Mouse (Mus musculus) sigmoid colon, adult 10 weeks (tissue): ENCODE data around the gene Irx1. TPM values are rescaled to one million over a fixed set of nuclear protein-coding genes. Genes with fewer than 3 reads are reported as not detected.

Experiments
- polyA plus RNA-seq: library from polyadenylated mRNA; stranded (reverse); fragments of 350-450 nt; fragmentation: Illumina TruSeq; extraction: RNeasy Lipid Tissue Mini Kit (QIAGEN cat#74804); gene quantifications from one replicate; pipeline ENCODE4 v1.2.3, GENCODE M21; 2014; ENCODE audit warnings: low read depth, low replicate concordance

Irx1 gene
- polyA plus RNA-seq, result not detected

DNA sequence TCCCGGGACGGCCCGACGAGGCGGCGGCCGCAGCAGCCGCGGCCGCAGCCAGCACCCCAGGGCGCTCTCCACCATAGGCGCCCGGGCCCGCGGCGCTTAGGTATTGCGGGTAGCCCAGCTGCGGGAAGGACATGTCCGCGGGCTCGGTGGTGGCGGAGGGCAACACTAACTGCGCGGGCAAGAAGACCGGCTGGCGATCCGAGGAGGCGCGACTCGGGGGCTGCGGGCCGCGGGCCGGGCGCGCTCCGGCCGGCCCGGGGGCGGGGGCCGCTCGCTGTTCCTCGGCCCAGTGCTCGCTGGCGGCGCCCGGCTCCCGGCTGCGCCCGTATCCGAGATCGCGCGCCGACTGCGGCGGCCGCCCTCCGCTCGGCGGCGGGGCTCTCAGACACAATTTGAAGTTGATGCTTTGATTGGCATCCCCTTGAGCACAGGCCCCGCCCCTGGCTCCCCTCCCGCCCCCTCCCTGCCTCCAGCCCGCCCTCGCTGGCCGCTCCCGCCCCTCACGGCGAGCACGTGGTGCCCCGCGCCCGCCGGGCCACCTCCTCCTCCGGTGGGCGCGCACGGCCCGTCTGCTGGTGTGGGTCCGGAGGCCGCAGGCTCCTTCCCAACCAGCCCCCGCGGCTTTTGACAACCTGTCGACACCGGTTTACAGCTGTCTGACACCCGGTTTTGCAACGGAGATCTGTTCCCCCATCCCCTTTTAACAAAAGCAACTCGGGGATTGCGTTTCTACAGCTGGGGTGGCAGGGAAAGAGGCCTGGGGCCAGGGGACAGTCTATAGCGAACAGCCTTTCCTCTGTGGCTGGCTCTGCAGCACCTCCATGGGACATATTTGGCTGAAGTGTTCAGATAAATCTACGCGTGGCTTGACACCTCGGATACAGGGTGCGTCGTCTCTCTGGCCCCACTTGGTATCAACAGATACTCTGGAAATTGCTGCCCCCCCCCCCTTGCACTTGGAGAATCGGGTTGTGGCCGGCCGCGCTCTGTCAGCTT lies at the start of gene Irx1:
Gene Irx1, minus strand, starts transcription at position 368 of the 996 bp plus-strand sequence.

